ENCODE assay signal across 8 mouse cellular contexts in the genomic region with DNA sequence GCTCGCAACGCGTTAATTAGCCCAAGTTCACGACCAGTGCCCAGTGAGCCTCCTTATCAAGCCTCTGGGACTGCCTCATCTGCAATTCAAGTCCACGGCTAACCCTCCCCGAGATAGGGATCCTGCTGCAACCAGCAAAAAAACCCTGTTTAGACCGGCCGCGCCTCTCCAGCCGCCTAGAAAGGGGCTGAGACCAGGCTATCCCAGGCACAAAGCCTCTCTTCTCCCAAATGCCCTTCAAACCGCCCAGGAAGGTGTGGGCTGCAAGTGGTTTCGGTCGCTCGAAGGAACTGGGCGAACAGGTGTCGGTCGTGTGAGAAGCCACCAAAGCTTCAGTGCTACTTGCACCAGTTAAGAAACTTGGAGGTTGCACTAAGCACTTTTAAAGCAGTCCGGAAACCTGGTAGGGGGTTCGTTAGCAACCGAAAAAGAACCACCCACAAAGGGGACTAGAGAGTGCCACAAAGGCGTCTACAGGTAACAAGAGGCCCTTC. TPM values are rescaled to one million over a fixed set of nuclear protein-coding genes. Genes with fewer than 3 reads are reported as not detected.
DNase-seq lines count a peak whose midpoint lies in the region; ATAC-seq and TF ChIP-seq lines count a peak whose summit lies in the region.

No protein-coding gene starts in this region.

- WGBS in heart, embryonic 16.5 days, result under 1% methylated on average over 21 of the region's 21 CpGs
- 1% methylated on average over 21 of the region's 21 CpGs for WGBS in stomach, embryonic 14.5 days

- peak overlapping the region; percentile 86 for H3K9ac ChIP-seq in heart, embryonic 16.5 days (ENCODE audit: low read length)
- H3K9ac ChIP-seq in stomach, embryonic 14.5 days (replicated peaks; ENCODE audit: low read depth, low read length), result peak overlapping the region; percentile 77

- no peak for TF ChIP-seq CTCF in cortical plate, adult 2 months (IDR thresholded peaks at IDR 0.05; ENCODE audit: extremely low read depth, insufficient read depth, low read length)

- H3K4me2 ChIP-seq in heart, embryonic 16.5 days (ENCODE audit: low read depth, low read length), result peak overlapping the region; percentile 61
- peak overlapping the region; percentile 89 for H3K4me2 ChIP-seq in stomach, embryonic 14.5 days (replicated peaks; ENCODE audit: low read depth, low read length)

- no peaks in the 10 kb centered on the region for H3K9me3 ChIP-seq in heart, embryonic 16.5 days (replicated peaks; ENCODE audit: control insufficient read depth, low read length)
- no peaks in the 10 kb centered on the region for H3K9me3 ChIP-seq in stomach, embryonic 14.5 days (ENCODE audit: control insufficient read depth, low read depth, low read length)

- H3K36me3 ChIP-seq in heart, embryonic 16.5 days (ENCODE audit: control insufficient read depth, insufficient read depth), result no peaks in the 10 kb centered on the region
- no peaks in the 10 kb centered on the region for H3K36me3 ChIP-seq in stomach, embryonic 14.5 days (ENCODE audit: control insufficient read depth, insufficient read depth, low read length)

- H3K27me3 ChIP-seq in heart, embryonic 16.5 days (ENCODE audit: control insufficient read depth, insufficient read depth, low read length), result no peaks in the 10 kb centered on the region
- H3K27me3 ChIP-seq in stomach, embryonic 14.5 days (ENCODE audit: control insufficient read depth, insufficient read depth, low read length), result 0 out of 2 replicates have a peak, but pooled peaks cover 2% of the 10 kb centered on the region

- H3K4me1 ChIP-seq in cortical plate, adult 2 months (ENCODE audit: control insufficient read depth, insufficient read depth, low read length), result no peaks in the 10 kb centered on the region
- peaks cover 33% of the 10 kb centered on the region for H3K4me1 ChIP-seq in heart, embryonic 16.5 days (ENCODE audit: control insufficient read depth, insufficient read depth, low read length)
- H3K4me1 ChIP-seq in stomach, embryonic 14.5 days (ENCODE audit: control insufficient read depth, insufficient read depth, low read length), result peaks cover 7% of the 10 kb centered on the region; the same call in 1 of the 2 replicates

- ATAC-seq in cerebellum, adult (ENCODE audit: insufficient number of reproducible peaks, low FRiP score, low TSS enrichment), result no peak
- no peak for ATAC-seq in heart, embryonic 16.5 days (replicated peaks; ENCODE audit: extremely low read depth, insufficient read depth, low FRiP score)
- peak; percentile 17 for ATAC-seq in megakaryocyte progenitor cell, adult 5-6 weeks (replicated peaks; ENCODE audit: poor library complexity)
- ATAC-seq in stomach, embryonic 14.5 days (ENCODE audit: insufficient number of reproducible peaks, insufficient read depth, low FRiP score, low read depth), result no peak

- no peak for TF ChIP-seq POLR2A in cortical plate, adult 2 months (IDR thresholded peaks at IDR 0.05; ENCODE audit: extremely low read depth, insufficient read depth, low read length)

- peak overlapping the region; percentile 70 for H3K4me3 ChIP-seq in cortical plate, adult 2 months (ENCODE audit: insufficient read depth, low read length)
- H3K4me3 ChIP-seq in heart, embryonic 16.5 days (ENCODE audit: low read length), result peak overlapping the region; percentile 74
- H3K4me3 ChIP-seq in stomach, embryonic 14.5 days (ENCODE audit: low read depth, low read length), result peak overlapping the region; percentile 68

- DNase-seq in cerebellum, postnatal 10 days, result peak; percentile 39 to 51
- DNase-seq in kidney, postnatal 4 days, result peak; percentile 43 to 63
- no peak for DNase-seq in gastrocnemius, postnatal 4 days (ENCODE audit: low spot score in 2 of 2)

- no peak overlapping the region; the same call in 1 of the 2 replicates for H3K27ac ChIP-seq in cortical plate, adult 2 months (ENCODE audit: insufficient read depth, low read length)
- peak overlapping the region; percentile 93 for H3K27ac ChIP-seq in heart, embryonic 16.5 days (ENCODE audit: low read length)
- peak overlapping the region; percentile 92; the same call in 1 of the 2 replicates for H3K27ac ChIP-seq in stomach, embryonic 14.5 days (ENCODE audit: low read length)

RNA-seq across cellular contexts. Expression of a gene that starts 0.5 kb away (rescaled TPM):
- polyA plus RNA-seq in cortical plate, adult 2 months (2012; rRNA removed), result 53.2 and 56.4 TPM in 2 replicates
- polyA plus RNA-seq in heart, embryonic 16.5 days (2015; fragmentation: Nextera tagmentation; extraction: Ambion mirVana), result 144 and 166 TPM in 2 replicates
- total RNA-seq in megakaryocyte progenitor cell, adult 5-6 weeks (2015), result 43.8 and 45.3 TPM in 2 replicates
- 118 and 129 TPM in 2 replicates for total RNA-seq in megakaryocyte progenitor cell, adult 5-6 weeks (2017)
- 176 and 199 TPM in 2 replicates for polyA plus RNA-seq in stomach, embryonic 14.5 days (2014; fragmentation: Nextera tagmentation; extraction: Ambion mirVana)
- 10 to 100 TPM; 14.3 to 18.9 TPM for total RNA-seq in gastrocnemius, postnatal 4 days (2021)

Comparison
In these comparisons a context has a peak if more than half of its experiments do, and no peak if none do; other contexts are left out.
1. DNase-seq: peak in cerebellum, postnatal 10 days (2 of 2) and kidney, postnatal 4 days (2 of 2); none in gastrocnemius, postnatal 4 days (0 of 2).
2. Peak in every context shown above with its lines, with median percentiles within 50 percentile points of each other: H3K4me3 ChIP-seq.